Mouse (Mus musculus) T-cell, adult 2 months (primary cell): ENCODE measurements around the gene Myo5a.
A peak's percentile ranks its signal among the peaks of the same experiment; 100 is the strongest.

ENCODE experiments used
- DNase-seq: peaks from one replicate; pipeline ENCODE4 v3.0.0; 2022; ENCODE audit warnings: low spot score

The Myo5a gene

DNA sequence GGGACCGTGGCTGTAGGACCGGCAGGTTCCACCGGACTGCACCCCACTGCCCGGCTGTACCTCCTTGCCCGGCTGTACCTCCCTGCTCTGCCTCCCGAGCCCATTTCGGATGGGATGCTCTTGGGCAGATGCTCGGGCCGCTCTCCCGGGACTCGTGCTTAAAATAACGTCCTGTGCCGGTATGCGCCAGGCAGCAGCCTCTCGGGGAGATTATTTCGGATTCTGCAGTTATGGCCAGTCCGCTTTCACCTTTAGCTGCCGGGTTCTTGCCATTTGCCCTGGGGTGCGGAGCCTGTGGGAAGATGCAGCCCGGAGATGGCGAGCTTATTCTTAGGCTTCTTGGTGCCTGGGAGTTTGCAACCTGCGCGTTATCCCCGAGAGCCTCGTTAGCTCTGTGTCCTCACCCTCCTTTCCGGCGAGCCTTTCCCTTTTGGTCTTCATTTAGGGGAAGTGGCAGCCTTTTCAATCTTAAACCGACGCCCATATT, 934 bp downstream of the Myo5a start:
- DNase-seq: peak; percentile 4

GRCm38 (mm10) chr9:75072361-75072760, 1.5 kb downstream of the Myo5a start:
- no peak for DNase-seq

DNA sequence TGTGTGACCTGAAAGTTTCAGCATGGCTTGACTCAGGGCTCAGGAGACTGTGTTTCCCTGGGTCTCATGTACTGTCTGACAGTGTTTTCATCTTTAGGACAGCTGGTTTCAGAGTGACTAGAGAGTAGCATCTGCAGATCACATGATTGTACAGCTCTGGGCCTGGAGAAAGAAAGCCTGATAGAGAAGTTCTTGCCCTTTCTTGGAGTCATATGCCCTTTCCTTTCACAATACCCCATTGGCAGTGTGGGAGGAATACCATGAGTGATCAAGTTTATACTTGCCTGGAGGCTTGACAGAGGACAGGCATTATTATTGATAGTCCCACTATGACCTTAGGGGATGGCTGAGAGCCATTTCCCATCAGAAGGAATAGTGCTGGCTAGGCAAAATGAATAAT, 6.4 kb downstream of the Myo5a start:
- DNase-seq: no peak

GRCm38 (mm10) chr9:75085242-75085824, 14.5 kb downstream of the Myo5a start:
- DNase-seq: no peak

- no peak for DNase-seq
Observed at GRCm38 (mm10) chr9:75087823-75088222, 17.0 kb downstream of the Myo5a start.

DNA sequence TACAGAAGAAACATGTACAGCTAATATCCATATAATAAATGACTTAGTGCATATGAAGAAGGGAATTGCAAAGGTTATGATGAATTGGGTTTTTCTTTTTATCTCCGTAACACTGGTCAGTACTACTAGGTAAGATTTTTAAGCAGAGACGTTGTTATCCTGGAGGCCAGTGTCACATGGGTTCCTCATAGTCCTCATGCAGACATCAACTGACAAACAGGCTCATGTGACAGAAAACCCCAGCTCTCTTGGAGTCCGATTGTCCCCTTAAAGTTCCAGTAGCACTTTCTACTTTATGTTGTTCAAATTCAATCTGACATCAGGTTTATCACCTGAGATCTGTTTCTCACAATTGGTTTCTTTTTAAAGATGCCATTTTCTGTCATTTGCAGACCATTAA, 18.5 kb downstream of the Myo5a start:
- no peak for DNase-seq

GRCm38 (mm10) chr9:75092134-75092533, 21.3 kb downstream of the Myo5a start:
- no peak for DNase-seq

GRCm38 (mm10) chr9:75094762-75095161, 23.9 kb downstream of the Myo5a start:
- no peak for DNase-seq

DNA sequence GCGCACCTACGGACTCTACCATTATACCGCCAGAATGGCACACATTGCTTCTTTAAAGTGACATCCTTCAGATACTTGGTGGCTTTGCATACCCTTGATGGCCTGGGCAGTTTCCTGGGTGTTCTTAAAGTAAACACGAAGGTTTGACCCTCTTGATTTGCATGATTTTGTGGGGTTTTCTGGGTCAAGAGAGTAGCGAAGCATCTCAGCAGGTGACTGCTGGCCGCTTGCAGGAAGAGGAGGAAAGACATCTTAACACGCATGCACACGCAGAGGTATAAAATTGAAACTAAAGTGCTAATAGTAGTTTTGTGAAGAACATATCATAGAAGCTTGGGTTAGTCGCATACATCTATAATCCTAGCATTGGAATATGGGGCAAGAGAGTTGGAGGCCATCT, 28.1 kb downstream of the Myo5a start:
- DNase-seq: no peak

- DNase-seq: no peak
Observed at GRCm38 (mm10) chr9:75100157-75100781, 29.5 kb downstream of the Myo5a start.

- DNase-seq: no peak
Observed at GRCm38 (mm10) chr9:75102131-75102530, 31.3 kb downstream of the Myo5a start.

GRCm38 (mm10) chr9:75116571-75117177, 45.9 kb downstream of the Myo5a start:
- no peak for DNase-seq

DNA sequence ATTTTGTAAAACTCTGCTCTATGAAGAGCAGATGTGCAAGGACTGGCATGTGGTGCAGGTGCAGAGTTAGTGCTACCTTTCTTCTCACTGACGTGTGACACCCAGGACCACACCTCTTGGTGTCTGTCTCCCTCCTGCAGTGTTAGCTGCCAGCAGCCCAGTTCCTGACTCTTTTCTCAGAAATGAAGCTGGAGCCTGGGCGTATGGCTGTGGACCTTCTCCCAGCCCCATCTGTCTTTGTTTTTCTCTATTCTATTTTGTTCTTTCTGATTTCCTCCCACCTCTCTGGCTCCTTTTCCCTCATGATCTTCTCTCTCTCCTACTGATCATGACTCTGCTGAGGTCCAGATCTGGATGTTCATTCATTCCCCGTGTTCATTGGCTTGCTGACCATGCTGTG, 50.3 kb downstream of the Myo5a start:
- DNase-seq: no peak

GRCm38 (mm10) chr9:75124201-75124721, 53.4 kb downstream of the Myo5a start:
- no peak for DNase-seq

GRCm38 (mm10) chr9:75130553-75130952, 59.7 kb downstream of the Myo5a start:
- DNase-seq: no peak

GRCm38 (mm10) chr9:75146911-75147310, 76.1 kb downstream of the Myo5a start:
- DNase-seq: no peak

- DNase-seq: no peak
Observed at GRCm38 (mm10) chr9:75160525-75160924, 89.7 kb downstream of the Myo5a start.

GRCm38 (mm10) chr9:75163650-75164049, 92.8 kb downstream of the Myo5a start:
- DNase-seq: no peak

- DNase-seq: no peak
Observed at GRCm38 (mm10) chr9:75171721-75172120, 100.9 kb downstream of the Myo5a start.

DNA sequence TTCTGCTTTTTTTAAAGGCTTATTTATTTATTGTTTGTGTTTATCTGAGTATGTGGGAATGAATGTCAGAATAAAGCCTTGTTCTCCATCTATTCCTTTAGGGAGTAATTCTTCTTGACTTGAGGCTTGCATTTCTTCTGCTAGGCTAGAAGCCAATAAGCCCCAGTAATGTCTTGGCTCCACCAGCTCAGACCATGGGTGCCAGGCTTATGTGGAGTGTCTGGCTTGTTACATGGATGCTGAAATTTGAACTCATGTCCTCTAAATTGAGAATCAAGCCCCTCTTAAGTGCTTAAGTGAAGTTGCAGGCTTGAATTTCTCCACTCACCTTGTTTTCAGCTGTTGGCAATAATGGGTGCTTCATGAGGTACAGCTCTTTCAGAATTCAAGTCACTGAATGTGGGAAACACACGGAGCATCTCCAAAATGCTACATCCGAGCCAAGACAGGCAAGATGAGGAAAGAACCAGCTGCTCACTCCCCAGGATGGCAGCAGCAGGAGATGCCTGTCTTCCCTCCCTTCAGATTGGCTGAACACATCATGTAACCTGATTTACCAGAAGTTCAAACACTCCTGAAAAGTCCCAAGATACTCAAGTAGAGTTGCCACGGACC, 116.9 kb downstream of the Myo5a start:
- no peak for DNase-seq

DNA sequence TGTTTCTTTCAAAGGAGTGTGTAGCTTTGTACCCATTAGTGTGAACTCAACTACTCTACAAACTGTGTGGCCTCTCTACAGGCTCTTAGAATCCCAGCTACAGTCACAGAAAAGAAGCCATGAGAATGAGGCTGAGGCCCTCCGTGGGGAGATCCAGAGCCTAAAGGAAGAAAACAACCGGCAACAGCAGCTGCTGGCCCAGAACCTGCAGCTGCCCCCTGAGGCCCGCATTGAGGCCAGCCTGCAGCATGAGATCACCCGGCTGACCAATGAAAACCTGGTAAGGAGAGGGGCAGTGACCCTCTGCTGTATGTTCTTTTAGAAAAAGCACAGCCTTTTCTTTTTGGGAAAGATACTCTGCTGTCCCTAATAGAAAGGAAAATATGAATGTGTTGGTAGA, 123.0 kb downstream of the Myo5a start:
- DNase-seq: no peak

- no peak for DNase-seq
Observed at GRCm38 (mm10) chr9:75196335-75196734, 125.5 kb downstream of the Myo5a start.

- DNase-seq: no peak
Observed at GRCm38 (mm10) chr9:75197297-75197696, 126.5 kb downstream of the Myo5a start.
